Mouse (Mus musculus) kidney, postnatal 25 days (tissue): ENCODE results near the gene Pnmal2.

Experiments used
- DNase-seq, 2 experiments: peaks; one replicate each; pipeline ENCODE4 v3.0.0; 2021; ENCODE audit warnings: mixed read lengths in 2 of 2

The Pnmal2 gene

GRCm38 (mm10) chr7:16987541-16988149 lies 43.2 kb downstream of the Pnmal2 start:
- no peak for DNase-seq

DNA sequence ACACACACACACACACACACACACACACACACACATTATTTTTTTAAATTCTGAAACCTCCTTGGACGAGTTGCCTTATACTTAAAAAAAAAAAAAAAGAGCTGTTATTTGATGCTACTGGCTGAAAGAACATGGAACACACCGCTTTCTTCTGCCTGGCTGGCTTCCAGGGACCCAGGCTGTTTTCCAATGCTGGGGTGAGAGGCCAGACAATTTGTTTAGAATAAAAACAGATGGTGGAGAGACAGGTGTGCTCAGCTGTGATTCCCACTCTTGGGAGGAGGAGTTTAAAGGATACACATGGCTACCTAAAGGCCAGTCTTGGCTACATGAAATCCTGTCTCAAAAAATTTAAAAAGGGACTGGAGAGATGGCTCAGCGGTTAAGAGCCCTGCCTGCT lies 43.9 kb downstream of the Pnmal2 start:
- peak in 1 of 2 experiments; percentile 46 for DNase-seq

- DNase-seq = no peak
Measured at GRCm38 (mm10) chr7:16990006-16990744, 45.7 kb downstream of the Pnmal2 start.

DNA sequence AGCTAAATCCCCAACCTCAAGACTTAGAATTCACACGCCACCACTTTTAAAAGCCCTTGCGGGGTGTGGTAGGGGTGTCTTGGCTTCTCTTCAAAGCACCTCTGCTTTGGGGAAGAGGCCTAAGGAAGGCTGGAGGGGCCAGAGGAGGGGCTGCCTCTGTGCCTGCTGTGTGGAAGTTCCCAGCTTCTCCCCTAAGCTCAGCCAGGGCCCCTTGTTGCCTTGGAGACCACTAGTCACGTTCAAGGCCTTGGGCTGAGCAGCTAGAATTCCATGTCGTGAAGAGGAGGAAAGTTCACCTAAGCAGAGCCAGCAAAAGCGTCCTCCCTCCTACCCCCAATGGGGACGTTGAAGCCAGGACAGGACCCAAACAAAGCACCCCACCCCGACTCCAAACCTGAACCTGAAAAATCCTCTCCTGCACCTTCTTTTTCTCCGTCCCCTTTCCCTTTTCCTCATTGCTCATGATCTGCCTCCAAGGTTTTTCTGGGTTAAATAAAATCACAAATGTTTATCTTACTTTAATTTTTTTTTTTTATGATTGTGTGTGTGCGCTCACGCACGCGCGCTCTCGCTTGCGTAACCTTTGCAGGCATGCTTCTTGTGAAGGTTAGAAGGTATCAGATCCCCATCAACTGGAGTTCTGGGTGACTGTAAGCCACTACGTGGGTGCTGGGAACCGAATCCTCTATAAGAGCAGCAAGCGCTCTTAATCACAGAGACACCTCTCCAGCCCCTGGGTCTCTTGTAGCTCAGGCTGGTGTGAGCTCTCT lies 47.4 kb downstream of the Pnmal2 start:
- no peak for DNase-seq

DNA sequence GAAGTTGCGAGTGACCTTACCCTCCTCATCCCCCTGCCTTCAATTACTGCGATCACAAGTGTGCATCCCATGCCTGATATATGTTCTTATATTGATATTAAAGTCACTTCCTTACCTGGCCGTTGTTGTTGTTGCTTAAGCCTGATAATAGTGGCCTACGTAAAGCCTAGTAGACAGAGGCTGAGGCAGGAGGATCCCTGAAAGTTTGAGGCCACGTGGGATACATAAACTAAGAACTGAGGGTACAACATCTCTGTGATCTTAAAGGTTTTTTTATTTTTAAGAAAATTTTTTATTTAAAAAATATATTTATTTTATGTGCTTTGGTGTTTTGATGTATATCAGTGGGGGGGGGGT lies 47.9 kb downstream of the Pnmal2 start, which contains the start of gene Ccdc8:
Ccdc8 (plus strand) TSS at position 258 of the 357 bp plus-strand sequence.
- no peak for DNase-seq

DNA sequence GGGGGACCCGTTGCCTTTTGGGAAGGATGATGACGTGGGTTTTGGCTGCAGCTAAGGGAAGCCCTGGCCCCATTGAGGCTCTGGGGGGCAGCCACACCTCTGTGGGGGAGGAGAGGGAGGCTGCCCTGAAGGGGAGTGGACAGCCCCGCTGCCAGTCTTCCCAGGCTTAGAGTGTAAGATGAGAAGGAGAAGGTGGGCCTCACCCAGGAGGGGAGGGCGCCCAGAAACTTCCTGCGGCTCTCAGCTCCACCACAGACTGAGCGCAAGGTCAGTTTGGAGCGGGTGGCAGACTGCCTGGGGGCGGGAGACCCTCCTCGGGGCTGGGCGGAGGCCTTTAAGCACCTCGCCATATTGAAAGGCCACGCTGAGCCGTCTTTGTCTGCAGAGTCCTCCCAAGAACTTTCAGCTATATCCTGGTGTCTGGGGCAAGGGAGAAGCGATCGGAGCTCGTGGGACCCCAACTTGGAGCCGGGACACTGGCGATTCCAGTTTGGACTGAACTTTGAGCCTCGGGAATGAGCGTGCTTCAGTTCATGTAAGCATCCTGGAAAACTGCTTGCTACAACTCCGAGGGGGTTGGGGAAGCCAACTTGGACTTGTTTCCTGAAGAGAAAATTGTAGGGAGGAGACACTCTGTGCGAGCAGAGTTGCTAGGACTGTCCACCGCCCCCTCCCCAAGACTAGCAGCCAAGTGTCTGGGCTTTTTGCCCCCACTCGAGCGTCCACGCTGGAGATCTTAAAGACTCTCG lies 49.3 kb downstream of the Pnmal2 start:
- peak; percentile 72 to 86 for DNase-seq

DNA sequence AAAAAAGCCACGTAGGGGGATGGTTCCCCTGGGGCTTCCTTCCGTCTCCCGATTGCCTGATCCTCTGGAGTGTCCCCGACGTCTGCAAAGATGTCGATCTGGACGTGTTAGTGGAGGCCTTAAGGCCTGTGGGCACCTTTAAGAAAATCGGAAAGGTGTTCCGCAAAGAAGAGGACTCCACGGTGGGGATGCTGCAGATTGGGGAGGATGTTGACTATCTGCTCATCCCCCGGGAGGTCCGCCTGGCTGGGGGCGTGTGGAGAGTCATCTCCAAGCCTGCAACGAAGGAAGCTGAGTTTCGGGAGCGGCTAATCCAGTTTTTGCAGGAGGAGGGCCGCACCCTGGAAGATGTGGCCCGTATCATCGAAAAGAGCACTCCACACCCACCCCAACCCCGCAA lies 49.9 kb downstream of the Pnmal2 start:
- no peak for DNase-seq

DNA sequence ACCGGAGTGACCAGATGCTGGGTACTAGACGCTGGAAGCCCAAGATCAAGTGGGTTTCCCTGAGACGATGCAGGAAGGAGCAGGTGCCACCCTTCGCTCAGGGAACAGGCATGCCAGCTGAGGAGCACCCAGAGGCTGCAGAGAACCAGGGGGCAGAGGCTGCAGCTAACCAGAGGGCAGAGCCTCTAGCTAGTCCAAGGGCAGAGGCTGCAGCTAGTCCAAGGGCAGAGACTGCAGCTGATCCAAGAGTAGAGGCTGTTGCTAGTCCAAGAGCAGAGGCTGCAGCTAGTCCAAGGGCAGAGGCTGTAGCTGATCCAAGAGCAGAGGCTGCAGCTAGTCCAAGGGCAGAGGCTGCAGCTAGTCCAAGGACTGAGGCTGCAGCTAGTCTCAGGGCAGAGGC lies 50.9 kb downstream of the Pnmal2 start:
- no peak for DNase-seq
